Mouse (Mus musculus): ENCODE measurements around the gene Cpa4. TPM values are rescaled to one million over a fixed set of nuclear protein-coding genes. Genes with fewer than 3 reads are reported as not detected.

The Cpa4 gene
- total RNA-seq, 1 experiment from 2014 or later, result not detected

DNA sequence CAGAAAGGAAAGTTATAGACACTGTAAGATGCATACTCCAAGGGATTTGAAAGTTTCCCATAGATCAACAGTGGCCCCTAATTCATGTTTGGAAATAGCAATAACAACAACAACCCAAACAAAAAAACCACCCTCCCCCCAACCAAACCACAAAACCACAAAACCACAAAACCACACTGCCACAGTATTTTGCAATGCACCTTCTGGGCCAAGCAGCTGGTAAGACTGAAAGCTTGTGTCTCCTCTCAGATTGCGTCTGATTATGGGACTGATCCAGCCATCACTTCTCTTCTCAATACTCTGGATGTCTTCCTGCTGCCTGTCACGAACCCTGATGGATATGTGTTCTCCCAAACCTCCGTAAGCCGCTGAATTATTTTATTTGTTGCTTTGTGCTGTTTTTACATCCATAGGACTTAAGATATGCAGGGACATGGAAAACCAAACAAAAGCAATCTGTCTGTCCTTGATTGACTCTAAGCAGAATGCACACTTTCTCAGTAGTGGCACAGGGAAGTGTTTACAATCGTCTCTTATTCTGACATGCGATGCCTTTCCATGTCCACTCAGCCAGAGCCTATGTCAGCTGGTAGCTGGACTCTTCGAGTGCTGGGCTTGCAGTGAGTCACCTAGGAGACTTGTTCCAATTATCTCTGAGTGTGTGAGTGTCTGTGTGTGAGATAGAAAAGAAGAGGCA, 17.5 kb upstream of the Cpa4 start:
- no peak for ATAC-seq (ENCODE audit: extremely low read depth, insufficient number of reproducible peaks, low FRiP score, poor library complexity, severe bottlenecking)

GRCm38 (mm10) chr6:30551193-30551515, 17.0 kb upstream of the Cpa4 start:
- no peak for ATAC-seq (ENCODE audit: extremely low read depth, insufficient number of reproducible peaks, low FRiP score, poor library complexity, severe bottlenecking)

DNA sequence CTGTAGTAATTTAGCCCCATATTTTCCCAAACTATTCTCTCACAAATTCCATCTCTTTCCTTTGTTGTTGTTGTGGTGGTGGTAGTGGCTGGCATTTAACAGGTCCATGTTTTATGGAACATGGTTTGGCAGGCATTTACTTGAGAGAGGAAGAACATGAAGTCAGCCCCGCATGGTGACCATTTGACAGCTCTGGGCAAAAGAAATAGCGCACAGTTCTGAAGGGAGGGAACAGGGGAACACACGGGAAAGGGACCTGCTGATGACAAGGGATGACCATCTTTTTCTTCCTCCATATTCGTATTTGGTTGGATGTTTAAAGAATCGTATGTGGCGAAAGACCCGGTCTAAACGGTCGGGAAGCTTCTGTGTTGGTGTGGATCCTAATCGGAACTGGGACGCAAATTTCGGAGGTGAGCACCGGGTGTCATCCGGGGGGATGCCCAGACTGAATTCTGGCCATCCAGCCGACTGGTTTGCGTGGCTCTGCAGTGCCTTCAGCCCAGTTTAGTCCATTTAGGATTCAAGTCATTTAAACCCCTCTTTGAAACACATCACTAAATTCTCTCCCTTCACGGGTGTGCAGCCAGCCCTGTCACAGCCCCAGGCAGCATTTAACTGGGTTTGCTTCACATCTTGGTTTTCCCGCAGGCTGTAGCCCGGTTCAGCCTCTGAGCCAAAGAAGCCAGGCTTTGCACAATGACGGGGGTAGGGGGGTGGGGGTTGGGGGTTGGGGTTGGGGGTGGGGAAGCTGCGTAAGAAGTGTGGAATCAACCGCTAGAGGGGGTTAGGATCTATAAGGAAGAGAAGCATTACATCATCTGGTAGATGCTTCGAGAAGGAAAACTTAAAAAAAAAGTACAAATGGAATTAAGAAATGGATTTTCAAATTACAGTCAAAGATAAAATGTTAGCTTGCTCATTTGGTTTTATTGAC, 16.3 kb upstream of the Cpa4 start:
- ATAC-seq (ENCODE audit: extremely low read depth, insufficient number of reproducible peaks, low FRiP score, poor library complexity, severe bottlenecking), result no peak

DNA sequence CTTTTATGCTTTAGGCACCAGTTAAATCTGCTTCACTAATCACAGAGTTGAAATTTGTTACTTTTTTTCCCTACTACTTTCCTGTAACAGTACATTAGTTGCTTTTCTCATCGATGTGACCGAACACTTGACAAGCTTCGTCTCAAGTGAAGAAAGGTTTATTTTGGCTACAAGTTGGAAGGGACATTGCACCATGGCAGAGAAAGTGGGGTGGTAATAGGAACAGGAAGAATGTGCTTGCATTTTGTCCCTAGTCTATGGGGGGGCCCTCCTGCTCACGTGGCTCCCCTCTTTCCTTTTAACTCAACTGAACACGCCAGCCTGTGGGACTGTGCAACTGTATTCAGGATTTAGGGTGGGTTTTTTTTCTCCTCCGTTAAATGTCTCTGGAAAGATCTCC, 15.5 kb upstream of the Cpa4 start:
- no peak for ATAC-seq (ENCODE audit: extremely low read depth, insufficient number of reproducible peaks, low FRiP score, poor library complexity, severe bottlenecking)

DNA sequence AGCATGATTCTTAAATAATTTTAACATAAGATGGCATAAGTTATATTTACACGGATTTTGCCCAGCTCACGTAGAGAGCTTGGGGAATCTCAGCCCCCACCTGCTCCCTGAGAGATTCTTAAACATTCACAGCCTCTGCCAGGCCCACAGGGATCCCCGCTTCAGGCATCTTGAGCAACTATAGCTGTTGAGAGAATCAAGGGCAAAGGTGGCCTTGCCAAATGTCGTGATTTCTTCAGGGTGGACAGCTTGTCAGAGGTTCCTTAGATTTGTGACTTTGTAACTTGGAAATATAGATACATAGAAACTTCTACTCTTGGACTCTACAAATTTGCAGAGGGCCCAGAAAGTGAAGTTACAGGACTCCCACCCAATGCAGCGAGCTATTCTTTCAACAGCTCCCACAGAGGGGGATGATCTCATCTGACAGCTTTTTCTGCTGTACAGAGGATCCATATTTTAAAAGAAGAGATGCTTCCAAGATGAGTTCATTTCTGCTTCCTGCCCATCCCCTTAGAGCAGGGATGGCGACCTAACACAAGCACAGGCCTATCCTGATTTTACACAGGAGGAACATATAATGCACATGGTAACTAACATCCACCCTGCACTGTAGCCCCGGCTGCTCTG, 14.7 kb upstream of the Cpa4 start:
- ATAC-seq (ENCODE audit: extremely low read depth, insufficient number of reproducible peaks, low FRiP score, poor library complexity, severe bottlenecking), result no peak

DNA sequence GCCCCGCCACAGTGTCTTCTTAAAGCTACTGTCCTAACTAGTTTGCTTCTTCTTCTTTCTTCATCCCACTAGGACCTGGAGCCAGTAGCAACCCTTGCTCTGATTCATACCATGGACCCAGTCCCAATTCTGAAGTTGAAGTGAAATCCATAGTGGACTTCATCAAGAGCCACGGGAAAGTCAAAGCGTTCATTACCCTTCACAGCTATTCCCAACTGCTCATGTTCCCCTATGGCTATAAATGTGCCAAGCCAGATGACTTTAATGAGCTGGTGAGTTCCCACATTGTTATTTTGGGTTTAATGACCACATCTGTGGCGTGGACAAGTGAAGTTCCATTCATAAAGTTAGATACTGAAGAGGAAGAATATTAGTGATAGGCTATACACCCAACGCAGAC, 14.1 kb upstream of the Cpa4 start:
- ATAC-seq (ENCODE audit: extremely low read depth, insufficient number of reproducible peaks, low FRiP score, poor library complexity, severe bottlenecking), result no peak

GRCm38 (mm10) chr6:30554621-30555170, 13.5 kb upstream of the Cpa4 start:
- no peak for ATAC-seq (ENCODE audit: extremely low read depth, insufficient number of reproducible peaks, low FRiP score, poor library complexity, severe bottlenecking)

GRCm38 (mm10) chr6:30556080-30556479, 12.1 kb upstream of the Cpa4 start:
- no peak for ATAC-seq (ENCODE audit: extremely low read depth, insufficient number of reproducible peaks, low FRiP score, poor library complexity, severe bottlenecking)

DNA sequence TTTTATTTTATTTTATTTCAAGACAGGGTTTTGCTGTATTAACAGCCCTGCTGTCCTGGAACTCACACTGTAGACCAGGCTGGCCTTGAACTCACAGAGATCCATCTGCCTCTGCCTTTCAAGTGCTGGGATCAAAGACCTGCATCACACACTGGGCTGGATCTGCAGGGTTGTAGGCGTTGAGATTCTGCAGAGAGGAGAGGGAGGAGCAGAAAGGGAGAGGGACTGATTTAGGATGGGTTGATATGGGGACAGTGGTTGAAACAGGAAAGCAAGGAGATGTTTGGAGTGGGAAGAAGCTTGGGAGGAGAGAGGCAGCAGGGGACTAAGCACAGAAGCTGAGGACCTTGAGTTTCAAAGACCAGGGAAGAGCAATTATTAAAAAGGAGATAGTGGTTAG, 8.4 kb upstream of the Cpa4 start:
- no peak for ATAC-seq (ENCODE audit: extremely low read depth, insufficient number of reproducible peaks, low FRiP score, poor library complexity, severe bottlenecking)

DNA sequence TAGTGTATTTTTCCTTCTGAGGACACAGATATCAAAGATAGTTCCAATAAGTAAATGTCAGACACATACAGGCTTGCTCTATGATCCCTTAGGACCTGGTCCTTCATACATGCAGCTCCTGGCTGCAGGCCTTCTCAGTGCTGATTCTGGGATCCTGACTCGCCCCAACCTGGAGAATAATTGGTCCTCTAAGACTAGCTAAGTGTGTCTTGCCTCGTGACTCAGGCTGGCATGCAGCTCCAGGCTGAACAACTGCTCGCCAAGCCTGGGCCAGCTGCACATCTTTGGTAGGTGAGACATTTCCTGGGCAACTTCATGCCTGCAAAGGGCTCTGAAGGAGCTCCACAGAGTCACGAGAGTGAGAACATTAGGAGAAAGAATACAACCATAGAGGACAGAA, 6.0 kb upstream of the Cpa4 start:
- no peak for ATAC-seq (ENCODE audit: extremely low read depth, insufficient number of reproducible peaks, low FRiP score, poor library complexity, severe bottlenecking)

- no peak for ATAC-seq (ENCODE audit: extremely low read depth, insufficient number of reproducible peaks, low FRiP score, poor library complexity, severe bottlenecking)
Observed at GRCm38 (mm10) chr6:30563575-30563974, 4.6 kb upstream of the Cpa4 start.

DNA sequence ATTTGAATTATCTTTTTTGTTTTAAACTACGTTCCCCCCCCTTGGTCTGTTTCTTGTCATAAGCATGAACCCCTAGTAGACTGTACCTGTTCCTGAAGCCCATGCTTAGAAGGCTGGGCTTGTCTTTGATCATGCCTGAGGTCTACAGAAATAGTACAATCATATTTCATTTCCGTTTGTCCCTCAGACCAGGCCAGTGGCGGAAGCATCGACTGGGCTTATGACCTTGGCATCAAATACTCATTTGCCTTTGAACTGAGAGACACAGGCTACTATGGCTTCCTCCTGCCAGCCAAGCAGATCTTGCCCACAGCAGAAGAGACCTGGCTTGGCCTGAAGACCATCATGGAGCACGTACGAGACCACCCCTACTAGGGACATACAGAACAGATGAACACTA, 4.1 kb upstream of the Cpa4 start:
- no peak for ATAC-seq (ENCODE audit: extremely low read depth, insufficient number of reproducible peaks, low FRiP score, poor library complexity, severe bottlenecking)

DNA sequence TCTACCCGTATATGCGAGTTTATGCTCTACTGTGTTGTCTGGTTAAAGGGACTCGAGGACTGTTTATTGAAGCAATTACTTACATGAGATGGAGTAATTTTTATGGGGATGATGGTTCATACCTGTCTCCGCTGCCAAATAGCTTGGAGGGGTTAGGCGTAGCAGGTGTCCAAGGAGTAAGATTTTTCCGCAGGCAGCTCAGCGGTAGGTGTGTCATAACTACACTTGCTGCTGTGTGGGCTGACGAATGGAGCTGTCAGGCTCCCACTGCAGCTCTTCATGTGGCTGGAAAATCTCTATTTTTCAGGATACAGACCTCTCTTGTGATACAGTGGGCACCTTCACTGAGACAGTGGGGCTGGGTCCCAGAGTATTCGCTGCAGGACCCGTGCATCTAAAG, 1.2 kb downstream of the Cpa4 start:
- no peak for ATAC-seq (ENCODE audit: extremely low read depth, insufficient number of reproducible peaks, low FRiP score, poor library complexity, severe bottlenecking)

- ATAC-seq (ENCODE audit: extremely low read depth, insufficient number of reproducible peaks, low FRiP score, poor library complexity, severe bottlenecking), result no peak
Observed at GRCm38 (mm10) chr6:30570012-30570411, 1.8 kb downstream of the Cpa4 start.

DNA sequence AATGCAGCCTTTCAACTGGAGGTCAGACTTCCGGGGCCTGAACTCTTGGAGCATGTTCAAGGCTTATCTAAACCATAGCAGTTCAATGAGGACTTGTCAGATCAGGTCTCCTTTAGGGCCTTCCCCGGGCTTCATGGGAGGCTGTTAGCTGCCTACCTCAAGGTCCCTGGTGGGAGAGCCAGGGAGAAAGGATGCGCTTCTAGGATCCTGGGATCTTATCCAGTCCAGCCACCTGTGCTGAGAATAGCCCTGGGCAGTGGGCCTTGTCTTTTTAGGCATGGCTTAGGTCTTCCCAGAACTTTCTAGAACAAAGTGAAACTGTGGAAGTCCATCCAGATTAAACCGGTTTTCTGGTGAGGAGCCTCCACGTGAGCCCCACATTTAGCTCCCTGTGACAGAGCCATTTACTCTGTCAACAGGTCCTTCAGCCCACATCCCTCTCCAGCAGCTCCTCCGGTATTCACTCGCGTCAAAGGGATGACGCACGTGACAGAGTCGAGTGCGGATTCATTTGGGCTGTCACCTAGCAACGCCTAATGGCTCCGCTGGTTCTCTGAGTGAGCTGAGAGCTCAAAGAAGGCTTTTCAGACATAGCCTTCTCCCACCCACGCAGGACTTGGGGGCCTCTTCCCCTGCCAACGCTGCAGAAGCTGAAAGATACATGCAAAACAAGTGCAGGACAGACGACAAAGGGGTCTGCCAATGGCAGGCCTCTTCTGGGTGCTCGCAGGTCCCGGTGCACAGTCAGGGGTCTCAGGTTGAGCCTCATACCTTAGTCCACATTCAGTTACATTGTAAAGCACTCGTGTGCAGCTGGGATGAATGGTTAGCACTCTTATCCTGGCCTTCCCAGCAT, 4.5 kb downstream of the Cpa4 start:
- ATAC-seq (ENCODE audit: extremely low read depth, insufficient number of reproducible peaks, low FRiP score, poor library complexity, severe bottlenecking), result no peak

GRCm38 (mm10) chr6:30573380-30573779, 5.2 kb downstream of the Cpa4 start:
- no peak for ATAC-seq (ENCODE audit: extremely low read depth, insufficient number of reproducible peaks, low FRiP score, poor library complexity, severe bottlenecking)

DNA sequence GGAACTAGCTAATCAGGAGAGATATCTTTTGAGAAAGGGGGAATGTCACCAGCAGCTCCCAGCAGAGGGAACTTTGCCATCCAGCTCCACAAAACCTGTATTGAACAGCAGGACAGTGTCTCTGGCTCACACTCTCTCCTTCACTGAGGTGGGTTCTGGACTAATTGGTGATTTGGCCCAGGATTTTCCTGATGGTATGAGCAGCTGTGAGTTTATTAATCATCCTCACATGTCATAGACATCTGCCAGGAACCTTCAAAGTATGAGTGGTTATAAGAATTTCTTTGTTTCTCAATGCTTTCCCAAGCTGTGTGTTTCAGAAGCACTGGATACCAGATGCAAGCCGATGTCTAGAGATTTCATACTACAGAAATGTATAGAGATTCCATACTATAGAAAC, 6.8 kb downstream of the Cpa4 start:
- no peak for ATAC-seq (ENCODE audit: extremely low read depth, insufficient number of reproducible peaks, low FRiP score, poor library complexity, severe bottlenecking)

DNA sequence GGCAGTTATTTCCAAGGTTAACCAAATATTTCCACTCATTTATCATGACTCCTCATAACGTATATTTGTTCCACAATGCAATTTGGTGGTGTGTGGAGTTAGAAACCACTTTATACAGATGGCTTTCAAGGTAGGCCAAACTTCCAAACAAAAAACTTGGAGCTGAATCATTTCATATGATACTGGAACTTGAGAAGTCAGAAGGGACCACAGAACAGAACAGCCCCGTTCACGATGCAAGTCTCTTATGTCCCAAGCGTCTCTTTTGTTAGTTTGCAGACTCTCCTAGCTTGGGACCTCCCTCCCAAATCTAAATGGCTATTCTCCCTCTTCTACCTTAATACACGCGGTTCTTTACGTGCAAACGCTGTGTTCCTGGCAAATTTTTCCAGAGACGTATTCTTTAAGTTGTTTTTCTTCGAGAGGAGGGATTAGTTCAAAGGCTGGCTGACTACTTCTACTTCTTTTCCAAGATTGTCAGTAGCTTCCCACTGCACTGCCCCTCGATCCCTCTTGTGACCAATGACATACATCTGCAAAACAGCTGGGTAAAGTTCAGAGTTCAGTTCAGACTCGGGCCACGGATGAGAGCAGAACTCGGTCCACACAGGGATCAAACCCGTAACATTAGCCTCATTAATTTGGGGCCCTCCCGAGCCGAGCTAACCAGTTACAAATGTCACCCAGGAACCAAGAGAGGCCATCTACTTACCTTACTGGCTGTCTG, 8.5 kb downstream of the Cpa4 start:
- no peak for ATAC-seq (ENCODE audit: extremely low read depth, insufficient number of reproducible peaks, low FRiP score, poor library complexity, severe bottlenecking)

Data from neutrophil, adult 5-6 weeks (primary cell).